Mouse (Mus musculus): ENCODE results near the gene Klk10. TPM values are rescaled to one million over a fixed set of nuclear protein-coding genes. Genes with fewer than 3 reads are reported as not detected.

The Klk10 gene
- polyA plus RNA-seq, 2 experiments, result 0.02 TPM; not detected in 1

DNA sequence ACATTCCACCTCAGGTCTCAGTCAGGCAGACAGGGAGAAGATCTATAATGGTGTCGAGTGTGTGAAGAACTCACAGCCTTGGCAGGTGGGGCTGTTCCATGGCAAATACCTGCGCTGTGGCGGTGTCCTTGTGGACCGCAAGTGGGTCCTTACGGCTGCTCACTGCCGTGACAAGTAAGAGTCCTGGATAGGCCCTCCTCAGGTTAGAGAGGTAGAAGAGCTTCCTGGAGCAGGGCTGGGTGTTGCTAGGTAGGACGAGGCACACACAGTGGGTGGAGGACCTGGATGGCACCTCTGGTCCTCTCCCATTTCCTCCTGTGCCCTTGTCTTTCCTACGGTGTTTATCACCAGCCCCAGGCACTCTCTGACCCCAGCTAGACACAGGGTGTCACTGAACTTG is 11.2 kb upstream of the Klk10 start:
- H3K9me3 ChIP-seq (ENCODE audit: control insufficient read depth, low read length), result no peaks in the 10 kb centered on the region
- no peaks in the 10 kb centered on the region for H3K4me1 ChIP-seq (replicated peaks; ENCODE audit: control insufficient read depth in 2 of 2, insufficient read depth in 2 of 2, low read length in 1 of 2)
- ATAC-seq (ENCODE audit: insufficient read depth) (no peak), DNase-seq (ENCODE audit: low read depth in 3 of 3, low spot score in 3 of 3) (no peak)
- no peaks in the 10 kb centered on the region for H3K36me3 ChIP-seq (replicated peaks; ENCODE audit: control insufficient read depth, insufficient read depth, low read depth)
- no peak overlapping the region for H3K4me2 ChIP-seq (ENCODE audit: low read depth)
- no peak overlapping the region for H3K4me3 ChIP-seq (ENCODE audit: insufficient read depth in 1 of 2, low read depth in 2 of 2, low read length in 2 of 2)
- H3K27me3 ChIP-seq (ENCODE audit: control insufficient read depth, insufficient read depth, low read length), result no peaks in the 10 kb centered on the region
- TF ChIP-seq EP300 (IDR thresholded peaks at IDR 0.05; ENCODE audit: low read depth) (no peak), CTCF (IDR thresholded peaks at IDR 0.05; ENCODE audit: low read depth) (no peak)
- H3K27ac ChIP-seq, result no peak overlapping the region
- H3K9ac ChIP-seq (replicated peaks), result no peak overlapping the region
- 72% methylated on average over 8 of the region's 8 CpGs for whole genome bisulfite sequencing (ENCODE audit: insufficient replicate concordance)

DNA sequence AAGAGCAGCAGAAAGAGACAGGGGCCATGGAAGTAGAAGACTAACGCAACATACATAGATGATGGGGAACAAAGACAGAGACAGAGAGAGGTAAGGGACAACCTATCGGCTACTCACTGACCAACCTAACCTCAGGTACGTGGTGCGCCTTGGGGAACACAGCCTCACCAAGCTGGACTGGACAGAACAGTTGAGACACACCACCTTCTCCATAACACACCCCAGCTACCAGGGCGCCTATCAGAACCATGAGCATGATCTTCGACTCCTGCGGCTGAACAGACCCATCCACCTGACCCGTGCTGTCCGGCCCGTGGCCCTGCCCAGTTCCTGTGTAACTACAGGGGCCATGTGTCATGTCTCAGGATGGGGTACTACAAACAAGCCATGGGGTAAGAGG is 10.1 kb upstream of the Klk10 start:
- H3K9me3 ChIP-seq (ENCODE audit: control insufficient read depth, low read length), result no peaks in the 10 kb centered on the region
- ATAC-seq (ENCODE audit: insufficient read depth) (no peak), DNase-seq (ENCODE audit: low read depth in 3 of 3, low spot score in 3 of 3) (no peak)
- H3K36me3 ChIP-seq (replicated peaks; ENCODE audit: control insufficient read depth, insufficient read depth, low read depth), result no peaks in the 10 kb centered on the region
- H3K27ac ChIP-seq, result no peak overlapping the region
- no peak overlapping the region for H3K4me3 ChIP-seq (ENCODE audit: insufficient read depth in 1 of 2, low read depth in 2 of 2, low read length in 2 of 2)
- WGBS (ENCODE audit: insufficient replicate concordance), result 74% methylated on average over 10 of the region's 10 CpGs
- no peaks in the 10 kb centered on the region for H3K4me1 ChIP-seq (replicated peaks; ENCODE audit: control insufficient read depth in 2 of 2, insufficient read depth in 2 of 2, low read length in 1 of 2)
- no peak overlapping the region for H3K9ac ChIP-seq (replicated peaks)
- TF ChIP-seq CTCF (IDR thresholded peaks at IDR 0.05; ENCODE audit: low read depth) (no peak), EP300 (IDR thresholded peaks at IDR 0.05; ENCODE audit: low read depth) (no peak)
- no peak overlapping the region for H3K4me2 ChIP-seq (ENCODE audit: low read depth)
- H3K27me3 ChIP-seq (ENCODE audit: control insufficient read depth, insufficient read depth, low read length), result no peaks in the 10 kb centered on the region

DNA sequence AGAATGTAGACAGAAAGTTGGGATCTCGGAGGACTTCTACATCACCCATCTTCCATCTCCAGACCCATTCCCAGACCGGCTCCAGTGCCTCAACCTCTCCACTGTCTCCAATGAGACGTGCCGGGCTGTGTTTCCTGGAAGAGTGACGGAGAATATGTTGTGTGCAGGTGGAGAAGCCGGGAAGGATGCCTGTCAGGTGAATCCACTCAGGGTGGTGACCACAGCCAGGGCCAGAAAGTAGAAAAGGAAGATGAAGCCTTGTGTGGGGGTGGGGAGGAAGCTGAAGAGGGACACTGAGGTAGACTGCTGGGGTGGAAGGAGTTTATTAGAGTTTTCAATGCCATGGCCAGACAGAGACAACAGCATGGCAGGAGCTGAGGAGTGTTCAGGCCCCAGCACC is 8.9 kb upstream of the Klk10 start:
- TF ChIP-seq CTCF (IDR thresholded peaks at IDR 0.05; ENCODE audit: low read depth), result no peak
- no peak for TF ChIP-seq EP300 (IDR thresholded peaks at IDR 0.05; ENCODE audit: low read depth)
- Histone ChIP-seq H3K4me2 (ENCODE audit: low read depth) (no peak overlapping the region), H3K9me3 (ENCODE audit: control insufficient read depth, low read length) (no peaks in the 10 kb centered on the region), H3K4me1 (replicated peaks; ENCODE audit: control insufficient read depth in 2 of 2, insufficient read depth in 2 of 2, low read length in 1 of 2) (no peaks in the 10 kb centered on the region), H3K27me3 (ENCODE audit: control insufficient read depth, insufficient read depth, low read length) (no peaks in the 10 kb centered on the region), H3K4me3 (ENCODE audit: insufficient read depth in 1 of 2, low read depth in 2 of 2, low read length in 2 of 2) (no peak overlapping the region), H3K27ac (no peak overlapping the region), H3K36me3 (replicated peaks; ENCODE audit: control insufficient read depth, insufficient read depth, low read depth) (no peaks in the 10 kb centered on the region), H3K9ac (replicated peaks) (no peak overlapping the region)
- DNase-seq (ENCODE audit: low read depth in 3 of 3, low spot score in 3 of 3), result no peak
- ATAC-seq (ENCODE audit: insufficient read depth), result no peak
- 68% methylated on average over 6 of the region's 6 CpGs for WGBS (ENCODE audit: insufficient replicate concordance)

DNA sequence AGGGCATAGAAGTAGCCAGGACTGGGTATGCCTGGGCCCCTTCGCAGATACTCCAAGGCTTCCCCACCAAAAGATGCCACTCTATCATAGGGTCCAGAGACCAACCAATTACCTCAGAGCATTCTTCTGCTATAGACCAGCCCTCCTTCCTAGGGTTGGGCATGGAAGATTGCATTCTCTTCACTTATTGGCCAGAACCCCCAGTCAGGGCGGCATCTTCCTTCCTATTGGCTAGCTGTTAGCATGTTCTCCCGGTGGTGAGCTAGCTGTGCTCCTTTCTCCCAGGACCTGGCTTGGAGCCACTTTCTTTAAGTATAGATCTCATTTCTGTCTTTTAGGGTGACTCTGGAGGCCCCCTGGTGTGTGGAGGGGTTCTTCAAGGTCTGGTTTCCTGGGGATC is 7.9 kb upstream of the Klk10 start:
- WGBS (ENCODE audit: insufficient replicate concordance), result 63% methylated on average over 3 of the region's 3 CpGs
- Histone ChIP-seq H3K9ac (replicated peaks) (no peak overlapping the region), H3K4me1 (replicated peaks; ENCODE audit: control insufficient read depth in 2 of 2, insufficient read depth in 2 of 2, low read length in 1 of 2) (no peaks in the 10 kb centered on the region), H3K4me3 (ENCODE audit: insufficient read depth in 1 of 2, low read depth in 2 of 2, low read length in 2 of 2) (no peak overlapping the region), H3K9me3 (ENCODE audit: control insufficient read depth, low read length) (no peaks in the 10 kb centered on the region), H3K36me3 (replicated peaks; ENCODE audit: control insufficient read depth, insufficient read depth, low read depth) (no peaks in the 10 kb centered on the region), H3K27ac (no peak overlapping the region), H3K27me3 (ENCODE audit: control insufficient read depth, insufficient read depth, low read length) (no peaks in the 10 kb centered on the region), H3K4me2 (ENCODE audit: low read depth) (no peak overlapping the region)
- ATAC-seq (ENCODE audit: insufficient read depth) (no peak), DNase-seq (ENCODE audit: low read depth in 3 of 3, low spot score in 3 of 3) (no peak)
- TF ChIP-seq EP300 (IDR thresholded peaks at IDR 0.05; ENCODE audit: low read depth), result no peak
- no peak for TF ChIP-seq CTCF (IDR thresholded peaks at IDR 0.05; ENCODE audit: low read depth)

DNA sequence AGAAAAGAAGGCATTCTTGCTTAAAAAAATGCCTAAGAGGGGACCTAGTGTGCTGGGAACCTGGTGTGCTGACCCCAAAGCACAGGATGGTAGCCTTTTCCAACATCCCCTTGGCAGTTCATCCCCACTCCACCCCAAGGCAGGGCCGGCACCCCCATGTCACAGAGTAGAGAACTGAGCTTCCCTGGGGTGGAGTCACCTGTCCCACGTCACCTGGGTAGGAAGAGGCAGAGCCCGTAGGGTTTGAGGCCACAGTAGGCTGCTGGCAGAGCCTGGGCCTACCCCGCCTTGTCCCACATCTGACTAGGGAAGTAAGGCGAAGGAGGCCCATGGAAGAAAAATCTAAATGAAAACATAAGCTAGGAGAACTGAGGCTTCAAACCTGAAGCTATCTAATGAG is 6.5 kb upstream of the Klk10 start, which contains the start of gene Klk11:
Gene Klk11, plus strand, starts transcription at position 241 of the 400 bp plus-strand sequence.
- WGBS (ENCODE audit: insufficient replicate concordance), result 62% methylated on average over 5 of the region's 5 CpGs
- no peak within 1 kb of the TSS for H3K4me2 ChIP-seq (ENCODE audit: low read depth)
- DNase-seq (ENCODE audit: low read depth in 3 of 3, low spot score in 3 of 3), result no peak

More for the DNA sequence above, 6.5 kb upstream of the Klk10 start, which contains the start of gene Klk11:
- TF ChIP-seq CTCF (IDR thresholded peaks at IDR 0.05; ENCODE audit: low read depth), result no peak
- no peak for TF ChIP-seq EP300 (IDR thresholded peaks at IDR 0.05; ENCODE audit: low read depth)
- H3K4me1 ChIP-seq (replicated peaks; ENCODE audit: control insufficient read depth in 2 of 2, insufficient read depth in 2 of 2, low read length in 1 of 2), result no peaks in the 10 kb centered on the region
- H3K9me3 ChIP-seq (ENCODE audit: control insufficient read depth, low read length), result no peaks in the 10 kb centered on the region
- H3K27me3 ChIP-seq (ENCODE audit: control insufficient read depth, insufficient read depth, low read length), result no peaks in the 10 kb centered on the region
- no peaks in the 10 kb centered on the region for H3K36me3 ChIP-seq (replicated peaks; ENCODE audit: control insufficient read depth, insufficient read depth, low read depth)
- H3K9ac ChIP-seq (replicated peaks), result no peak within 1 kb of the TSS
- no peak within 1 kb of the TSS for H3K4me3 ChIP-seq (ENCODE audit: insufficient read depth in 1 of 2, low read depth in 2 of 2, low read length in 2 of 2)
- no peak within 1 kb of the TSS for H3K27ac ChIP-seq
- ATAC-seq (ENCODE audit: insufficient read depth), result no peak

Measured in liver, embryonic 14.5 days (tissue).